Mouse (Mus musculus) cerebellum, adult 11 months (tissue): Measurements from ENCODE around the gene Trp53bp2.

Experiments used
- DNase-seq: peaks from one replicate; pipeline ENCODE4 v3.0.0; 2022

The Trp53bp2 gene

GRCm38 (mm10) chr1:182408684-182409327, at the start of gene Trp53bp2:
Trp53bp2 (plus strand) TSS chr1:182409172.
- DNase-seq = peak; percentile 99

- DNase-seq = no peak
Measured at GRCm38 (mm10) chr1:182362703-182363102, 46.3 kb upstream of the Trp53bp2 start.

DNA sequence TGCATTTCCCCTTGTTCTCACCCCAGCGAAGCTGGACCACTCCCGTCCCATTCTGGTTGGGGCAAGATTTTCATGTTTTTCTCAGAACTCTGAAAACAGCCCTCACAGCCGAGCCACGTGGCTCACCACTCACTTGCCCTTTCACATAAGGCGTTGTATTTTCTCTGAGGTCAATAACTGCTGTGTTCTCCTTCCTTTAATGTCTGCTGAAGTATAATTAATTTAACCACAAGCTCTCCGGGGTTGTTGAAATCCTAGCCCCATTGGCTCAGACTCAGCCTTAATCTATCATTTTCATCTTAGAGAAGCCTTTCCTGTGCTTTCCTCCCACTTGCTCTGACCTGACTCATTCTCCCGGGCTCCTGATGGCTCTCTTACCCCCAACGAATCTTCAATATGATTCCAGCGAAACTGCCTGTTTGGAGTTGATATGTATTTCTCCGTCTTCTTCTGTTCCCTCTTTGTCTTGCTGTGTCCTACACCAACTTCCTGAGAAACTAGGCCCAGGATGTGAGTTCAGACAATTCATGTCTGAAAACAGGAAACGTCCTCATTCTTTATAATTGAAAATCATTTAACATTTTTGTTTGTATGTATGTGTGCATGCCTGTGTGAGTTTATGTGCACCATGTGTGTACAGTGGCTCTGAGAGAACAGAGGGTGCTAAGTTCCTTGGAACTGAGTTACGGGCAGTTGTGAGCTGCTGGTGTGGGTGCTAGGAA, 45.1 kb upstream of the Trp53bp2 start:
- DNase-seq = no peak

DNA sequence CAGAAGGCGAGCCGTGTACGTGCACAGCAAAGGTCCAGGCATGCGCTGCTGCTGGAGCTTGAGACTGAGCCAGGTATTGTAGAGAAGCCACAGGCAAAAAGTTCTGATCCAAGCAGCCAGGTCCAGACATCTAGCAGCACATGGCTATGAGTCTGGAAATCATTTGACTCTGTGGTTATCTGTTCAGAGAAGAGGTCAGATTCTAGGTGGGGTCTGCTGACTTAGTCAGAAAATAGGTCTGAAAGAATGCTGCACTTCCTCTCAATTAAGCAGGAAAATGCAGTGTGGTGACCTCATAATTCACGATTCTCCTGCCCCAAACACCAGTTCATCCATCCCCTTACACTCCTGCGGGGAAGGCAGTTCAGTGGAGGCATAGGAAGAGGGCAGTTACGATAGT, 40.7 kb upstream of the Trp53bp2 start:
- DNase-seq = no peak

- no peak for DNase-seq
Measured at GRCm38 (mm10) chr1:182368782-182369181, 40.2 kb upstream of the Trp53bp2 start.

- DNase-seq = no peak
Measured at GRCm38 (mm10) chr1:182369435-182369834, 39.5 kb upstream of the Trp53bp2 start.

GRCm38 (mm10) chr1:182371891-182372290, 37.1 kb upstream of the Trp53bp2 start:
- no peak for DNase-seq

DNA sequence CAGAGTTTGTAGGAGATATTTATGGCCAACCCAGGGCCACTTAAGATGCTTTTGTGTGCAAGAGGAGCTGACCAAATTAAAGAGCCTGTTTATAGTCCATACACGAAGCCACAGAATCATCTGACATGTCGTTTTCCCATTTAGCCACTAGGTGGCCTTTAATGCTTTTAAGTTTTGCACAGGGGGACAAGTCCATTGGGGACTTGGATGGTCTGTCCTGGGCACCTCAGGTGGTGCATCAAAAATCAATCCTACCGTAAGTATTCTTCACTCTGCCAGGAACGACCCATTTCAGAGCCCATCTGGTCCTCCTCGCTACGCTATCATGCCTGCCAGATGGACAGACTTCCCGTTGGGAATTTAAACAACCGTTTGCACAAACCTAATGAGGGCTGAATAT, 32.8 kb upstream of the Trp53bp2 start:
- DNase-seq = peak; percentile 57

DNA sequence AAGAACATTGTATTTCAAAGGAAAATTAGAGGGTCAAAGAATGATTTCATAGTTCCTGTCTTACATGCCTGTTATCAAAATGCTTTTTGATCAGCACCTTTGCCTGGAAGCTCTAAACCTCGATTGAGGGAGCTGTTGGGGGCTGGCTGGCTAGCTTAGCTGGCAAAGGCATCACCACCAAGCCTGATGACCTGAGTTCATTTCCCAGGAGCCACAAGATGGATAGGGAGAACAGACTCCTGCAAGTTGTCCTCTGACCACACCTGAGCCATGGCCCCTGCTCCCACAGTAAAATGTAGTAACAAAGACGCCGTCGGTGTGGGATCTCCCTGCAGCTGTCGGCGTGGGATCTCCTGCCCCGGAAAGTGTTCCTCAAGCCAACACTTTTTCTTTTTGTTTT, 32.1 kb upstream of the Trp53bp2 start:
- DNase-seq = no peak

- no peak for DNase-seq
Measured at GRCm38 (mm10) chr1:182377519-182377918, 31.5 kb upstream of the Trp53bp2 start.

DNA sequence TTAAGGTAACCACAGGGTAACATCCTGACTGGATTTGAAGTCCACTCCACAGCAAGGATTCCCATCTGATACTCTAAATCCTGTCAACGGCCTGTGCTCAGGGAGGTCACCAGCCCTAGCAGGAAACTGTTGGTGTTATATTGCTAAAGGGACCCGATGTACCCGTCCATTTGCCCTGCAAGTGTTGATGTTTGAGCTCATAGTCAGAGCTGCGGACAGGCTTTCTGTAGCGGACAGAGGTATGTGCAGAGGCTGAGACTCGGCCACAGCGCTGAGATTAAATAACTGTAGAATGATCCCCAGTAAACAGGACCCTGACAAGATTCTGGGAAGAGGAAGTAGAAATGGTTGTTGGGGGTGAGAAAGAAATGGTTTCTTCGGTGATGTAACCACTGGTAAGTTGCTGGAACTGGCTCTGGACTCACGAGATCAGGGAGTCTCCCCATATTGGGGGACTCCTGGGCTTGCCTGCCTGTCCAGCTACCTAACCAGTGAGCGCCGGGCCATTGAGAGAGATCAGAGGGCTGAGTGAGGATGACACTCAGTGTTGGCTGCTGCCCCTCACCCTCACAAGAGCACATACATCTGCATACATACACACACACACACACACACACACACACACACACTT, 30.7 kb upstream of the Trp53bp2 start:
- no peak for DNase-seq

GRCm38 (mm10) chr1:182378876-182379275, 30.1 kb upstream of the Trp53bp2 start:
- DNase-seq = no peak

- DNase-seq = no peak
Measured at GRCm38 (mm10) chr1:182380683-182381082, 28.3 kb upstream of the Trp53bp2 start.

GRCm38 (mm10) chr1:182381327-182381726, 27.6 kb upstream of the Trp53bp2 start:
- no peak for DNase-seq

- no peak for DNase-seq
Measured at GRCm38 (mm10) chr1:182383096-182383495, 25.9 kb upstream of the Trp53bp2 start.

- no peak for DNase-seq
Measured at GRCm38 (mm10) chr1:182386449-182386848, 22.5 kb upstream of the Trp53bp2 start.

DNA sequence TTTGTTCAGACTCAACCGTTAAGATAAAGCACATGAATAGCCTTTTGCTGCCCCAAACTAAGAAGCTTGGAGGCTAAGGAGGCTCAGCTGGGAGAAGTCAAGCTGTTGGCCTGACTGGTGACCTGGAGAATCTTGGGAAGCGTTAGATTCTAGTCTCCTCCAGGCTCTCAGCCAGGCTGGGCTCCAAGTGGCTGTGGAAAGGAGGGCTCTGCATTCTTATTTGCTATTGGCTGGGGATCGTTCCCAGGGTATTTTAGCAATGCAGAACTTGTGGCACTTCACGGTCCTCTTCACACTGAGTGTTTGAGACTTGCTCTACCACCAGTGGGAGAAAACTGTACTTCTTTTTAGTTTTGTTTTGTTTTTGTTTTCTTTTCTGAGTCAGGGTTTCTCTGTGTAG, 20.2 kb upstream of the Trp53bp2 start:
- DNase-seq = no peak

- no peak for DNase-seq
Measured at GRCm38 (mm10) chr1:182398171-182398570, 10.8 kb upstream of the Trp53bp2 start.

GRCm38 (mm10) chr1:182398780-182399179, 10.2 kb upstream of the Trp53bp2 start:
- DNase-seq = no peak

- DNase-seq = no peak
Measured at GRCm38 (mm10) chr1:182399205-182399604, 9.8 kb upstream of the Trp53bp2 start.

GRCm38 (mm10) chr1:182399908-182400307, 9.1 kb upstream of the Trp53bp2 start:
- DNase-seq = no peak

- no peak for DNase-seq
Measured at GRCm38 (mm10) chr1:182403076-182403475, 5.9 kb upstream of the Trp53bp2 start.

DNA sequence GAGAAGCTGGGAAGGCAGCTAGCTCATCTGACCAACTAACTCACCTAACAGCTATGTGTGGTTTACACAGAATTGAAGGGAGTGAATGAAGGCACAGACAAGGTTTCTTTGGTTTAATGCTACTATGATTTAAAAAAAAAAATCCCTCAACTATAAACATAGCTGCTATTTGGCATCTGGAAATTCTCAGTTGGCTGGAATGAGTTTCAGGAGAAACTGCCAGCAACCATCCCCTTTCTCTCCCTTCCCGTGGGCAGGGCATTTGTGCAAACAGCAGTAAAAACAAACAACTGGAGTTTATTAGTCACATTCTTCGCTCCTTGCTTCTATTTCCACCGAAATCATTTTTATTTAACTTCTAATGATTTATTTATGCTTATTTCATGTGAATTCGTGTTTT, 2.4 kb upstream of the Trp53bp2 start:
- DNase-seq = no peak

- DNase-seq = peak; percentile 53
Measured at GRCm38 (mm10) chr1:182408243-182408642, 729 bp upstream of the Trp53bp2 start.
